Mouse (Mus musculus) effector memory CD4-positive, alpha-beta T cell, adult 7 months (primary cell): ENCODE results near the gene Trim12c. TPM values are rescaled to one million over a fixed set of nuclear protein-coding genes. Genes with fewer than 3 reads are reported as not detected.

Experiments
- polyA plus RNA-seq: library from polyadenylated mRNA; unstranded; fragments of 100-300 nt; shearing (Covaris generic); gene quantifications from one replicate; pipeline ENCODE4 v1.2.1, GENCODE M21; 2017

Trim12c gene
- 10.2 TPM for polyA plus RNA-seq

GRCm38 (mm10) chr7:104352717-104353599 is at the start of gene Trim12c:
Trim12c (minus strand) TSS chr7:104353362.

GRCm38 (mm10) chr7:104400698-104401097 is 47.5 kb upstream of the Trim12c start, which contains the start of gene Trim30c:
Trim30c (minus strand) TSS chr7:104400837.

GRCm38 (mm10) chr7:104369736-104370414 is 16.7 kb upstream of the Trim12c start, which contains the start of gene Trim30b:
Trim30b (minus strand) TSS chr7:104369884.

GRCm38 (mm10) chr7:104329171-104329570 is 24.0 kb downstream of the Trim12c start, which contains the start of gene Trim34b:
Trim34b (plus strand) TSS chr7:104329471.

GRCm38 (mm10) chr7:104315369-104316080 is 37.6 kb downstream of the Trim12c start, which contains the start of gene Trim12a:
Trim12a (minus strand) TSS chr7:104315466.

Other genes starting within 250 kb of the Trim12c start
- gene Olfr646, start 248.5 kb downstream of the Trim12c start, polyA plus RNA-seq, result 0.96 TPM
- gene Ubqln5, start 223.5 kb downstream of the Trim12c start, polyA plus RNA-seq, result not detected
- not detected for gene Olfr643, start 216.0 kb downstream of the Trim12c start, polyA plus RNA-seq
- gene Ubqln3, start 210.1 kb downstream of the Trim12c start, polyA plus RNA-seq, result not detected
- not detected for gene Ubqlnl, start 202.8 kb downstream of the Trim12c start, polyA plus RNA-seq
- gene Olfm5, start 188.5 kb downstream of the Trim12c start, polyA plus RNA-seq, result not detected
- gene Olfr648, start 170.0 kb downstream of the Trim12c start, polyA plus RNA-seq, result not detected
- not detected for gene Olfr649, start 157.4 kb downstream of the Trim12c start, polyA plus RNA-seq
- 2.3 TPM for gene Trim6, start 134.6 kb downstream of the Trim12c start, polyA plus RNA-seq
- gene Trim34a, start 108.9 kb downstream of the Trim12c start, polyA plus RNA-seq, result 33.2 TPM
- 20.3 TPM for gene Trim5, start 65.3 kb downstream of the Trim12c start, polyA plus RNA-seq
- gene Trim12a, start 37.9 kb downstream of the Trim12c start, polyA plus RNA-seq, result 118 TPM
- 0.68 TPM for gene Trim34b, start 23.9 kb downstream of the Trim12c start, polyA plus RNA-seq
- 0.46 TPM for gene Trim30b, start 16.5 kb upstream of the Trim12c start, polyA plus RNA-seq
- gene Trim30c, start 47.5 kb upstream of the Trim12c start, polyA plus RNA-seq, result 3.5 TPM
- 51.2 TPM for gene Trim30a, start 111.8 kb upstream of the Trim12c start, polyA plus RNA-seq
- 15.0 TPM for gene Trim30d, start 154.5 kb upstream of the Trim12c start, polyA plus RNA-seq
- gene Olfr651, start 196.8 kb upstream of the Trim12c start, polyA plus RNA-seq, result not detected
- gene Olfr652, start 207.5 kb upstream of the Trim12c start, polyA plus RNA-seq, result 0.20 TPM
- gene Olfr653, start 224.0 kb upstream of the Trim12c start, polyA plus RNA-seq, result not detected
- not detected for gene Olfr654, start 233.7 kb upstream of the Trim12c start, polyA plus RNA-seq
- not detected for gene Olfr655, start 248.4 kb upstream of the Trim12c start, polyA plus RNA-seq